Mouse (Mus musculus) lung, postnatal 14 days (tissue): ENCODE data around the gene Ccdc33.

Experiments
- DNase-seq: peaks from one replicate; pipeline ENCODE4 v3.0.0; 2021

Gene Ccdc33

DNA sequence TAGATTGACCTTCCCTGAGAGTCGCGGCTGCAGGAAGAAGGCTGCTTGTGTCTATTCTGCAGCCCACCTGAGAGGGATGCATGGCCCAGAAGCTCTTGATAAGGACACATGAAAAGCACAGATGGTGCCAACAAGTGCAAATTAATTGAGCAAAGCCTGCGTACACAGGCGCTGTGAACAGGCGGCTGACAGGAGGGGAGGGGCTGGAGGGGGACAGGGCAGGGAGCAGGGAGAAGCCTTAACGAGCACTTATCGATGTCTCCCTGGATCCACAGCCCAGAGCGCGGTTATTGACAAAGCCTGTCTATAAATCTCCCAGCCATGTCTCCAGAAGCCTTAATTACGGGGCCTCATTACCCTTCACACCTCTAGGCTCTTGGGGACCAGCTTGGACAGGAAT lies 73.8 kb downstream of the Ccdc33 start:
- no peak for DNase-seq

GRCm38 (mm10) chr9:58043496-58044017 lies 75.1 kb downstream of the Ccdc33 start:
- DNase-seq = no peak

DNA sequence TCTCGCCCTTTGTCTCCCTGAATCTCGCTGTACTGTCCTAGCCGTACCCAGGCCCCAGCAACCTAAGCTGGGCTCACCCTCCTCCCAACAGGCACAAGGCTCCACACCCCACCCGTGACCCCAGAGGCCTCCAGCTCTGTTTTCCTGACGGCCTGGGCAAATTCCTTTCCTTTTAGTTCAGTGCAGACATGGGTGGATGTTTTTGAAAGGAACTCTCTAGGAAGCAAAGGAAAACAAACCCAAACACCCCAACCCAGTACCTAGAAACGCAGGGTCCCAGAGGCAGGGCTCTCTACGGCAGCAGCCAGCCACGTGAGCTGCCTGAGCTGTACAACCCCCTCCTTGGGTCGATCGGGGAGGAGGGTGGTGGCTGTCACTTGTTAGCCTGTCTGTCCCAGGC lies 76.2 kb downstream of the Ccdc33 start:
- no peak for DNase-seq

- DNase-seq = no peak
Observed at GRCm38 (mm10) chr9:58040977-58041376, 77.6 kb downstream of the Ccdc33 start.

GRCm38 (mm10) chr9:58038500-58039168 lies 80.0 kb downstream of the Ccdc33 start:
- DNase-seq = peak; percentile 75

DNA sequence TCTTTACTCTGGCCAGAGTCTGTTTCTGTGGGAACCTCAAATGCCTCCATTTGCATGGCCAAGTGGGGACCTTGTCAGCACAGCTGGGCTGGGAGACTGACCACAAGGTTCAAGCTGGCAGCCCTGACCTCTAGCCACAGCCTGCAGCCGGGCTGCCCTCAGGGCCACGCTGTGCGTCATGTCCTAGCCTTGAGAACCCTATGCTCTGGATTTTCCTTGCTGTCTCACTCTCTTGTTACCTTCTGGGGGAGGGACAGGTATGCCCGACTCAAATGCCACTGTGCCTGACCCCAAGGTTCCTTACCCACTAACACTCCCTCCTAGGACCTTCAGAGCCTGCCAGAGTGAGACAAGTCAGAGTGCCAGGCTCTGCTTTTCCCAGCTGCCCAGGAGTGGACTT lies 81.7 kb downstream of the Ccdc33 start:
- no peak for DNase-seq

- no peak for DNase-seq
Observed at GRCm38 (mm10) chr9:58035951-58036698, 82.5 kb downstream of the Ccdc33 start.

- DNase-seq = no peak
Observed at GRCm38 (mm10) chr9:58035519-58035918, 83.1 kb downstream of the Ccdc33 start.

GRCm38 (mm10) chr9:58031895-58032294 lies 86.7 kb downstream of the Ccdc33 start:
- no peak for DNase-seq

GRCm38 (mm10) chr9:58029635-58030034 lies 89.0 kb downstream of the Ccdc33 start:
- no peak for DNase-seq

GRCm38 (mm10) chr9:58028841-58029240 lies 89.8 kb downstream of the Ccdc33 start:
- DNase-seq = no peak

- no peak for DNase-seq
Observed at GRCm38 (mm10) chr9:58027426-58028180, 91.0 kb downstream of the Ccdc33 start.

DNA sequence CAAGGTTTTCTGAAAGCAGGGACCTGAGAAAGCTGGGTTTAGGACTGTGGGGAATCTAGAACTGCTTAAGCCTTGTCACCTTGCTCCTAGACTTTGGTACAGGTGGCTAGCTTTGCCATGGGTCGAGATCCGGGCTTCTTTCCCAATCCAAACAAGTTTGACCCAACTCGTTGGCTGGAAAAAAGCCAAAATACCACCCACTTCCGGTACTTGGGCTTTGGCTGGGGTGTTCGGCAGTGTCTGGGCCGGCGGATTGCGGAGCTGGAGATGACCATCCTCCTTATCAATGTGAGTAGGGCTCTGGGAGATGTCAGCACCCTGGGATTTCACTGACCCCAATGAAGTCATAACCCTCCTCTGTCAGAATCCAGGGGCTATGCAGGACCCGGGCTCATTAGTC lies 92.6 kb downstream of the Ccdc33 start:
- no peak for DNase-seq

- DNase-seq = no peak
Observed at GRCm38 (mm10) chr9:58018385-58018784, 100.2 kb downstream of the Ccdc33 start.

DNA sequence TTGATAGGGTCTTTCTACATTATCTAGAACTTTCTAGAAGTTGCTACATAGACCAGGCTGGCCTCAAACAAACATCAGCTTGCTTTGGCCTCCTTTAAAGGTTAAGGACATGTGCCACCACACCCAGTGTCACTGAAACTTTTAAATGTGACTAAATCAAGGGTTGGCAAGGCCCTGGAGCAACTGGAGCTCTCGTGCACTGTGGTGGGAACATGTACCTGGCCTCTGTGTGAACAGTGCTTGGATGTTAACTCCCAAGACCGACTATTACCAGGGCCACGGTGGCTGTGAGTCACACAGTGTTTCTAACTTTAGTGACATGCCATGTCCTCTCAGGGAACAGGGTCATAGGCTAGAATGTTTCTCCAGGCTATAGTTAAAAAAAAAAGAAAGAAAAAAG lies 101.7 kb downstream of the Ccdc33 start:
- DNase-seq = no peak

GRCm38 (mm10) chr9:58015856-58016255 lies 102.8 kb downstream of the Ccdc33 start:
- DNase-seq = no peak

DNA sequence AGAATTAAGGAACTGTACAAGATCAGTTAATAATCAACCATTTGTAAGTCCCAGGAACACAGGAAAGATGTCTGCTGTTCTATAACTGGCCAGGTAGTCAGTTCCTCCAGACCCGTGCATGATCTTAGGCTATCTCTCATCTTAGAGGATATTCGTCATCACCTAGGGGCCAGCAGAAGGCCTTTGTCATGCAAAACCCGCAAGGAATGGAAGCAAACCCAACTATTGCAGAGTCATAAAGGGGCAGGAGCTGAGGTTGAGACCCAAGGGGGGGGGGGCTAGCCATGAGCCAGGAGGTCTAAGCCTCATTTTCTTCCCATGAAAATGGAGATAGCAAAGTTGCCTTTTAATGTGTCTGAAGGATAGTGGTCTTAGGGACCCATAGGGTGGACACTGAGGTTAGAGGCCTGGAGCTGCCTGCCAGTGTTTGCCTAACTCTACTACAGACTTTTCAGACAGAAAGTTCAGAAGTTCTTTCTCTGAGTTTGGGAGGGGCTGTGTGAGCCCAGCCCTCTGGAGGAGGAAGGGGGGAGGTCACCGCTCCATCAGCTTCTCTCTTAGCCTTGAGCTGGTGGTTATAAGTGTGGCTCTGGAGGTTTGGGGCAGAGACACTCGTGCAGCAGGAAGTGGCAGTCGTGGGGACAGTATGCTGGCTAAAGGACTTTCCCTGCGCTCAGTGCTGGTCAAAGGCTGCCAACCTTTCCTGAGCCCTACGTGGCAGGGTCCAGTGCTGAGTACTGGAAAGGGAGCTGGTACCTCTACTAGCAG lies 104.0 kb downstream of the Ccdc33 start:
- no peak for DNase-seq

DNA sequence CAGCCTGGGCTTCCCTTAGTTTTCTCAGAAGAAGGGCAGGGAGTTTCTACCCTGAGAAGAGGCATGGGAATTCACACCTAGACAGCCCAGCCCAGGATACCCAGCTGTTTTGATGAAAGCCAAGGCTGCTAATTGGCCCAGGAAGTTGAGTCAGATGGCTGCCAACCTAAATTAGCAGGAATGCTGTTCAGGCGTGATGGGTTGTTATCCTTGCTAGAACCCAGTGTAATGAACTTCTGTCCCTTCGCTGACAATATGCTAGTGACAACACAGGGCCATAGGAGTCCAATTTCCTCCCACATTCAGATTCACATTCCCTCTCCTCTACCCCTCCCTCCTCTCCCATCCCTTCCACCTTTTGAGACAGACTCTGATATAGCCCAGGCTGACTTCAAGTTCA lies 105.7 kb downstream of the Ccdc33 start:
- DNase-seq = no peak

DNA sequence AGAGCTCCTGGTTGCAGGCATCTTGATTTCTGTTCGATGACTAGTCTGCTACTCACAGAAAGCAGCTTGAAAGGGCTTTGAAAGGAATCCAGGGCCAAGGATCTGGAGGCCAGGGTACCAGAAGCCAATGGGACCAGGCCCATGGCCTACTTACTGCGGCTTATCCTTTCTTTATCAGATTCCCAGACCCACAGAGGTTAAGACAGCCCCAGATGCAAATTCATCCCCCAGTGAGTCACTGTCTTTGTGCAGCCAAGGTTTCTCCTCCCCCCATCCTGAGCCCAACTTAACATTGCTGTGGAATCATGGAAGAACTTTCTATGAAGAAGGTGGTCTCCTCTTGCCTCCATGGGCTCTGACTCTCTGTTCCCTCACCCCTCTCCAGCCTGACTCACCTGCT lies 106.1 kb downstream of the Ccdc33 start:
- DNase-seq = no peak

GRCm38 (mm10) chr9:58011552-58011951 lies 107.1 kb downstream of the Ccdc33 start:
- no peak for DNase-seq

DNA sequence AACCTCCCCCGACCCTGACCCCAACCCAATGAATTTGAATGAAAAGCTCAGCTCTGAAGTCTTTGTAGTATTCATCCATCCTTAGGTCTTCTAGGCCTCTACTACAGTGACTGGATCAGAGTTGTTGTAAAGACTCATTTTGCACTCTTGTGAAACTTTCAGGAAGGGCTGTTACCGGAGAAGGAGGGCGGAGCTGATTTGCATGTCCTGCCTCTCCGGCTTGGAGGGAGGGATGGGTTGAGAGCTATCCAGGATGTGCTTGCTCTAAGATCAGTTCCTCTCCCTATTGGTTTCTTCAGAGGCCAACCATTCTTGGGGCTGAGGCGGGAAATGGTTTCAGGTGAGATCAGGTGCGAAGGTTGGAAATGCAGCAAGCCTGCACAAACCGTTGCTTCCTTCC lies 107.6 kb downstream of the Ccdc33 start:
- DNase-seq = no peak

DNA sequence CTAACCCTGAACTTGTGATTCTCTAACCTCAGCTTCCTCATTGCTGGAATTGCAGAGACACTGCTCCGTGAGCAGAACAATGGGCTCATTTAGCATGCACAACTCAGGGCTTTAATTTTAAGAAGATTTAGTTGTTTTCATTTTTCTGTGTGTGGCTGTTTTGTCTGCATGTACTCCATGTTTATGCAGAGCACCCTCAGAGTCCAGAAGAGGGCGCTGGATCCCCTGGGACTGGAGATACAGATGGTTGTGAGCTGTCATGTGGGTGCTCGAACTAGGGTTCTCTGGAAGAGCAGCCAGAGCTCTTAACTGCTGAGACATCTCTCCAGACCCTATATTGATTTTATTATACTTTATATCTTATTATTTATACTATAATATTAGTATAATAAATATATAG lies 109.0 kb downstream of the Ccdc33 start:
- no peak for DNase-seq

DNA sequence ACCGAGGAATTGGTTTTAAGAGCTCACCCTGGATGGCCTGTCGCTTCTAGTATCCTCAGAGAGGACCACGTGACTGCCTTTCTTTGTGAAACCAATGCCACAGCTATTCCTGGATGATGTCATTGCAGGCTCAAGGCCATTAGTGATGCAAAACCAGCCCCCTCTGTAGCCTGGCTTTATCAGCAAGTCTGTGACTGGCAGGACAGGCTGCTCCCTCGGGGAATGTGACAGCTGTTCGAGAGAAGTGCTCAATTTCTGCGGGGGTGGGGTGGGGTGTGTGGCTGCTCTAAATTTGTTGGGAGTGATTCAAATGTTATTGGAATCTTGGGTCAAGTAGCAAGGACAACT lies 109.6 kb downstream of the Ccdc33 start:
- peak; percentile 27 for DNase-seq
